In genomic region chr12:17360650-17361049, GRCm38 (mm10) we compare ENCODE assay signal across 18 mouse cellular contexts. TPM values are rescaled to one million over a fixed set of nuclear protein-coding genes. Genes with fewer than 3 reads are reported as not detected.
A peak's percentile ranks its signal among the peaks of the same experiment; 100 is the strongest.
DNase-seq lines count a peak whose midpoint lies in the region; ATAC-seq and TF ChIP-seq lines count a peak whose summit lies in the region.
"Had no signal": no experiment of that assay in that cellular context is flagged by ENCODE, and none has a peak within 500 bp of the region (broad histone marks: within the 10 kb centered on the region; RNA-seq: fewer than 3 reads in every experiment).

No protein-coding gene starts in this region.

- no peak overlapping the region for H3K4me3 ChIP-seq in hindbrain, embryonic 10.5 days
- no peak overlapping the region for H3K4me3 ChIP-seq in hindbrain, embryonic 14.5 days (replicated peaks; ENCODE audit: low read length)
- H3K4me3 ChIP-seq in lung, embryonic 14.5 days (ENCODE audit: low read depth, low read length): no peak overlapping the region
- H3K4me3 ChIP-seq in neural tube, embryonic 12.5 days: no peak overlapping the region
- H3K4me3 ChIP-seq in neural tube, embryonic 15.5 days (replicated peaks): no peak overlapping the region
- H3K4me3 ChIP-seq: layer of hippocampus, adult 2 months; limb, embryonic 10.5 days; liver, embryonic 12.5 days; myocyte had no signal

- H3K36me3 ChIP-seq in hindbrain, embryonic 10.5 days: peaks cover 97% of the 10 kb centered on the region
- H3K36me3 ChIP-seq in hindbrain, embryonic 14.5 days (replicated peaks; ENCODE audit: control insufficient read depth, insufficient read depth): peaks cover 96% of the 10 kb centered on the region
- peaks cover 77% of the 10 kb centered on the region for H3K36me3 ChIP-seq in lung, embryonic 14.5 days (ENCODE audit: insufficient read depth)
- H3K36me3 ChIP-seq in neural tube, embryonic 12.5 days: peaks cover 68% of the 10 kb centered on the region
- H3K36me3 ChIP-seq in neural tube, embryonic 15.5 days: peaks cover 67% of the 10 kb centered on the region

- H3K4me2 ChIP-seq in hindbrain, embryonic 14.5 days (replicated peaks): no peak overlapping the region
- no peak overlapping the region for H3K4me2 ChIP-seq in lung, embryonic 14.5 days
- H3K4me2 ChIP-seq in neural tube, embryonic 12.5 days (replicated peaks): no peak overlapping the region
- H3K4me2 ChIP-seq in neural tube, embryonic 15.5 days: no peak overlapping the region
- H3K4me2 ChIP-seq: liver, embryonic 12.5 days had no signal

- H3K4me1 ChIP-seq in hindbrain, embryonic 10.5 days (replicated peaks): peaks cover 15% of the 10 kb centered on the region
- no peaks in the 10 kb centered on the region for H3K4me1 ChIP-seq in hindbrain, embryonic 14.5 days (replicated peaks; ENCODE audit: control insufficient read depth, insufficient read depth, low read length)
- H3K4me1 ChIP-seq in lung, embryonic 14.5 days (ENCODE audit: insufficient read depth): no peaks in the 10 kb centered on the region
- H3K4me1 ChIP-seq in neural tube, embryonic 12.5 days: peaks cover 7% of the 10 kb centered on the region; the same call in 1 of the 2 replicates
- H3K4me1 ChIP-seq in neural tube, embryonic 15.5 days: no peaks in the 10 kb centered on the region
- H3K4me1 ChIP-seq: limb, embryonic 10.5 days; liver, embryonic 12.5 days had no signal

- no peaks in the 10 kb centered on the region for H3K27me3 ChIP-seq in hindbrain, embryonic 10.5 days (ENCODE audit: insufficient read depth, poor library complexity, severe bottlenecking)
- H3K27me3 ChIP-seq in hindbrain, embryonic 14.5 days (ENCODE audit: control insufficient read depth, insufficient read depth, low read length): no peaks in the 10 kb centered on the region
- H3K27me3 ChIP-seq in lung, embryonic 14.5 days (ENCODE audit: insufficient read depth, low read length): no peaks in the 10 kb centered on the region
- no peaks in the 10 kb centered on the region for H3K27me3 ChIP-seq in neural tube, embryonic 12.5 days (replicated peaks)
- no peaks in the 10 kb centered on the region for H3K27me3 ChIP-seq in neural tube, embryonic 15.5 days (replicated peaks)
- H3K27me3 ChIP-seq: liver, embryonic 12.5 days; Patski had no signal

- TF ChIP-seq CTCF in lung, embryonic 14.5 days (IDR thresholded peaks at IDR 0.05; ENCODE audit: low read depth): no peak

- peak; percentile 24 for DNase-seq in hindbrain, embryonic 10.5 days (ENCODE audit: low spot score)
- DNase-seq in hindbrain, embryonic 14.5 days (ENCODE audit: low spot score): no peak
- peak; percentile 59 for DNase-seq in lung, embryonic 14.5 days
- DNase-seq in lung, postnatal 4 days: no peak
- no peak for DNase-seq in gastrocnemius, postnatal 36 days
- DNase-seq: B cell, adult 2 months; cerebellum, postnatal 25 days; thymus, postnatal 36 days had no signal

- no peak overlapping the region for H3K9ac ChIP-seq in hindbrain, embryonic 14.5 days
- no peak overlapping the region for H3K9ac ChIP-seq in lung, embryonic 14.5 days
- no peak overlapping the region for H3K9ac ChIP-seq in neural tube, embryonic 12.5 days
- no peak overlapping the region for H3K9ac ChIP-seq in neural tube, embryonic 15.5 days (replicated peaks)
- H3K9ac ChIP-seq: liver, embryonic 12.5 days had no signal

- H3K27ac ChIP-seq in hindbrain, embryonic 10.5 days: peak overlapping the region; percentile 78
- no peak overlapping the region for H3K27ac ChIP-seq in hindbrain, embryonic 14.5 days
- no peak overlapping the region for H3K27ac ChIP-seq in lung, embryonic 14.5 days (ENCODE audit: low read depth)
- no peak overlapping the region for H3K27ac ChIP-seq in neural tube, embryonic 12.5 days
- no peak overlapping the region for H3K27ac ChIP-seq in neural tube, embryonic 15.5 days (replicated peaks)
- H3K27ac ChIP-seq: layer of hippocampus, adult 2 months; limb, embryonic 10.5 days; liver, embryonic 12.5 days had no signal

- intact Hi-C loops in gastrocnemius, postnatal 36 days (cut with DNase I): no loop called here

- H3K9me3 ChIP-seq in hindbrain, embryonic 10.5 days: no peaks in the 10 kb centered on the region
- no peaks in the 10 kb centered on the region for H3K9me3 ChIP-seq in hindbrain, embryonic 14.5 days (ENCODE audit: control insufficient read depth, low read length)
- no peaks in the 10 kb centered on the region for H3K9me3 ChIP-seq in lung, embryonic 14.5 days (ENCODE audit: low read depth, low read length)
- no peaks in the 10 kb centered on the region for H3K9me3 ChIP-seq in neural tube, embryonic 12.5 days
- H3K9me3 ChIP-seq in neural tube, embryonic 15.5 days (replicated peaks): no peaks in the 10 kb centered on the region
- H3K9me3 ChIP-seq: limb, embryonic 10.5 days; liver, embryonic 12.5 days had no signal

- ATAC-seq in hindbrain, embryonic 14.5 days (ENCODE audit: low FRiP score): no peak
- peak; percentile 75 for ATAC-seq in lung, embryonic 14.5 days (ENCODE audit: insufficient read depth)
- peak; percentile 50; the same call in 1 of the 2 replicates for ATAC-seq in neural tube, embryonic 12.5 days (ENCODE audit: low FRiP score, low read depth)
- no peak; the same call in 1 of the 2 replicates for ATAC-seq in neural tube, embryonic 15.5 days (ENCODE audit: low FRiP score)
- ATAC-seq: forebrain, embryonic 14.5 days; liver, embryonic 12.5 days; Patski had no signal

- 19% methylated on average over 4 of the region's 4 CpGs for WGBS in hindbrain, embryonic 10.5 days
- WGBS in hindbrain, embryonic 14.5 days: 12% methylated on average over 4 of the region's 4 CpGs
- 70% methylated on average over 4 of the region's 4 CpGs for WGBS in lung, embryonic 14.5 days
- WGBS in neural tube, embryonic 12.5 days: 30% methylated on average over 4 of the region's 4 CpGs
- 10% methylated on average over 4 of the region's 4 CpGs for WGBS in neural tube, embryonic 15.5 days

RNA-seq across cellular contexts. Expression of gene Nol10, which starts 12.4 kb away (rescaled TPM):
- 28.8 and 34.5 TPM in 2 replicates for polyA plus RNA-seq in hindbrain, embryonic 10.5 days (2016; fragmentation: Nextera tagmentation; extraction: Ambion mirVana)
- polyA plus RNA-seq in hindbrain, embryonic 14.5 days (2014; fragmentation: Nextera tagmentation; extraction: Ambion mirVana): 22.0 and 23.5 TPM in 2 replicates
- 27.0 and 30.0 TPM in 2 replicates for polyA plus RNA-seq in lung, embryonic 14.5 days (2014; fragmentation: Nextera tagmentation; extraction: Ambion mirVana)
- 28.6 and 29.9 TPM in 2 replicates for polyA plus RNA-seq in neural tube, embryonic 12.5 days (2016; fragmentation: Nextera tagmentation; extraction: Ambion mirVana)
- 20.2 and 21.6 TPM in 2 replicates for polyA plus RNA-seq in neural tube, embryonic 15.5 days (2015; fragmentation: Nextera tagmentation; extraction: Ambion mirVana)
- 1 to 10 TPM; 5.6 to 7.6 TPM for total RNA-seq in gastrocnemius, postnatal 36 days (2021)

RNA-seq across cellular contexts. Expression of gene Atp6v1c2, which starts 31.5 kb away (rescaled TPM):
- 0.72 and 0.73 TPM in 2 replicates for polyA plus RNA-seq in hindbrain, embryonic 10.5 days (2016; fragmentation: Nextera tagmentation; extraction: Ambion mirVana)
- 0.55 and 0.67 TPM in 2 replicates for polyA plus RNA-seq in hindbrain, embryonic 14.5 days (2014; fragmentation: Nextera tagmentation; extraction: Ambion mirVana)
- 0.97 and 1.0 TPM in 2 replicates for polyA plus RNA-seq in lung, embryonic 14.5 days (2014; fragmentation: Nextera tagmentation; extraction: Ambion mirVana)
- polyA plus RNA-seq in neural tube, embryonic 12.5 days (2016; fragmentation: Nextera tagmentation; extraction: Ambion mirVana): 0.37 and 0.42 TPM in 2 replicates
- polyA plus RNA-seq in neural tube, embryonic 15.5 days (2015; fragmentation: Nextera tagmentation; extraction: Ambion mirVana): 0.41 and 0.43 TPM in 2 replicates
- total RNA-seq in gastrocnemius, postnatal 36 days (2021): not detected
- total RNA-seq: gastrocnemius, adult 18-20 months; megakaryocyte progenitor cell, adult 5-6 weeks had no signal
- polyA plus RNA-seq: Patski had no signal

Comparison
In these comparisons a context has a peak if more than half of its experiments do, and no peak if none do; other contexts are left out.
1. DNase-seq: peak in hindbrain, embryonic 10.5 days (single experiment) and lung, embryonic 14.5 days (single experiment); none in hindbrain, embryonic 14.5 days (single experiment), lung, postnatal 4 days (0 of 2) and gastrocnemius, postnatal 36 days (0 of 2).
2. ATAC-seq: peak in lung, embryonic 14.5 days (single experiment) and neural tube, embryonic 12.5 days (single experiment); none in hindbrain, embryonic 14.5 days (single experiment) and neural tube, embryonic 15.5 days (single experiment).